Mouse (Mus musculus) heart, postnatal 0 days (tissue): ENCODE measurements around the gene Cd101. TPM values are rescaled to one million over a fixed set of nuclear protein-coding genes. Genes with fewer than 3 reads are reported as not detected.

Source experiments
- ATAC-seq: fragments of 200-750 bp; cut with Nextera tagmentation; 2 replicates; pipeline ENCODE4 v1.8.0; 2017; ENCODE audit warnings: low read depth, moderate number of reproducible peaks, moderate library complexity; ENCODE audit not compliant: insufficient read depth
- DNase-seq: peaks from one replicate; pipeline ENCODE4 v3.0.0-alpha.2; 2016; ENCODE audit warnings: low spot score
- H3K27ac ChIP-seq: fragments of 300-500 bp; sonication (generic); 2 replicates; pipeline ENCODE4 v1.5.1; 2014; ENCODE audit warnings: low read depth, mild to moderate bottlenecking
- H3K27me3 ChIP-seq: fragments of 300-500 bp; sonication (generic); 2 replicates; pipeline ENCODE4 v1.6.1; 2014; ENCODE audit warnings: low read length, mixed read lengths; ENCODE audit not compliant: control insufficient read depth, insufficient read depth
- H3K36me3 ChIP-seq: fragments of 300-500 bp; sonication (generic); replicated peaks from 2 replicates; pipeline ENCODE4 v1.6.1; 2014; ENCODE audit warnings: low read length, mixed read lengths; ENCODE audit not compliant: control insufficient read depth, insufficient read depth
- H3K4me1 ChIP-seq: fragments of 300-500 bp; sonication (generic); 2 replicates; pipeline ENCODE4 v1.6.1; 2014; ENCODE audit warnings: antibody characterized with exemption; ENCODE audit not compliant: control insufficient read depth, insufficient read depth
- H3K4me2 ChIP-seq: fragments of 300-500 bp; sonication (generic); 2 replicates; pipeline ENCODE4 v1.6.1; 2014; ENCODE audit warnings: low read depth, mild to moderate bottlenecking, low read length, moderate library complexity
- H3K4me3 ChIP-seq: fragments of 300-500 bp; sonication (generic); 2 replicates; pipeline ENCODE4 v1.5.1; 2014; ENCODE audit warnings: low read depth, low read length
- H3K9ac ChIP-seq: fragments of 300-500 bp; sonication (generic); replicated peaks from 2 replicates; pipeline ENCODE4 v1.6.1; 2014; ENCODE audit warnings: low read depth, low read length, mixed read lengths
- H3K9me3 ChIP-seq: fragments of 300-500 bp; sonication (generic); replicated peaks from 2 replicates; pipeline ENCODE4 v1.6.1; 2016; ENCODE audit warnings: low read length; ENCODE audit not compliant: control insufficient read depth
- CTCF ChIP-seq: IDR thresholded peaks from 2 replicates; pipeline ENCODE4 v1.5.1; 2016; ENCODE audit warnings: antibody characterized with exemption, control low read depth, low read depth
- EP300 ChIP-seq: IDR thresholded peaks from 2 replicates; pipeline ENCODE4 v1.6.1; 2016; ENCODE audit warnings: antibody characterized with exemption, low read depth
- WGBS: fragments of 180-500 bp; shearing (Covaris S2); extraction: QIAGEN DNeasy Blood & Tissue Kit; methylation state at CpG from one replicate; pipeline ENCODE4 v1.1.7; 2014; 5-methylcytosine and 5-hydroxymethylcytosine counted together
- polyA plus RNA-seq: library from polyadenylated mRNA; unstranded; fragments of >200 nt; fragmentation: Nextera tagmentation; extraction: Ambion mirVana; gene quantifications from 2 replicates; pipeline ENCODE4 v1.2.1, GENCODE M21; 2015
- total RNA-seq: library from RNA; depleted of rRNA; stranded (reverse); fragments of >200 nt; gene quantifications from 2 replicates; pipeline ENCODE4 v1.2.3, GENCODE M21; 2014; ENCODE audit warnings: low replicate concordance

Gene Cd101
- total and polyA plus RNA-seq, 2 experiments from 2014 or later = 0.26 to 1.8 TPM

DNA sequence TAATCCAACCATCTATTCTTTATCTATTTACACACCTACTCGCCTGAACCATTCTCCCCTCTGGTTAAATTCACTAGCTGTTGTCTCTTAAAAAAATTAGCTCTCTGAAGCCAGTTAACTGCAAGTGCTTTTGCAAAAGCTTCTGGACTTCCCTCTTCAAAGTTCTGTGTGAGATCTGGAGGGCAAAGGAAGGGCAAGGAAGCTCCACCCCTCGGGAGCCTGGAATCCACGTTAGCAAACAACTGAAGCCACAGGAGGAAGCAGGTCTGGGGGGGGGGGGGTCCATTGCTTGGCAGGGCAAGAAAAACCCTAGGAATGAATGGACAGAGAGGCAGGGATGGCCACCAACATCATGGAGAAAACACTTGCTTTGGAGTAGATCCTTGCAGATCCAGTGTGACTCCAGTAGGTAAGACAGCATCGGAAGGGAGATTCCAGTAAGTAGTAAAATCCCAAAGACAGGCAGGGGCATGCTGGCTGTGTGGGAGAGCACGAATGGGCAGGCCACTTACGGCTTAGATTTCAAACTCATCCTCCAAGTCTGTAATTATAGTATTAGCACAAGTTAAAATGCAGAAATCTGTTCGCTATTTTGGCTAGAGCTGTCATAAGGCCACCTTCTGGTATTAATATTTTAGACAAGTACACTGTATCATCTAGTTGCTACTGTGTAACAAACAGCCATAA, 2.2 kb upstream of the Cd101 start:
- Histone ChIP-seq H3K9me3 (no peaks in the 10 kb centered on the region), H3K4me3 (no peak overlapping the region), H3K4me1 (peaks cover 27% of the 10 kb centered on the region), H3K9ac (no peak overlapping the region), H3K27ac (0 out of 2 replicates have a peak overlapping the region, but pooled peaks have one; percentile 11), H3K27me3 (no peaks in the 10 kb centered on the region), H3K36me3 (no peaks in the 10 kb centered on the region), H3K4me2 (no peak overlapping the region)
- TF ChIP-seq EP300 (no peak), CTCF (no peak)
- DNase-seq (no peak), ATAC-seq (no peak)
- WGBS = 56% methylated on average over 7 of the region's 7 CpGs

DNA sequence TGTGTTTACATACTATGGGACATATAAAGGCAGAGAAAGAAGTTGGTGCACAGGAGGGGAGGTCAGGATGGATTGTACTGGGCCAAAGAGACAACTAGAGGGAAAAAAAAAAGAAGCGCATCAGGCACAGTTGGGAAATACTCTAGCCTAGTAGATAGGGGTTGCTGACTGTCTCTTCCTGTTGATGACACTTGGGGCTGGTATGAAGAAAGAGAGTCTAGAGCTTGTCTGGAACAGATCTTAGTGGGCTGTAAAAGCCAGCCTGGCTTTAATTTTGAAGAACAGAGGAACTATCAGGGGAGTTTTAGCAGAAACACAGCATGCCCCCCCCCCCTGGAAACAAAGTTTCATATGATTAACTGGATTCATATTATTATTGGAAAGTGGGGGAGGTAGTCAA, 1.3 kb upstream of the Cd101 start:
- no peak for TF ChIP-seq EP300
- TF ChIP-seq CTCF = no peak
- 86% methylated on average over 1 of the region's 1 CpGs for WGBS
- Histone ChIP-seq H3K4me2 (no peak overlapping the region), H3K9ac (no peak overlapping the region), H3K27ac (no peak overlapping the region), H3K9me3 (no peaks in the 10 kb centered on the region), H3K4me1 (peaks cover 25% of the 10 kb centered on the region; the same call in 1 of the 2 replicates), H3K36me3 (no peaks in the 10 kb centered on the region), H3K4me3 (no peak overlapping the region), H3K27me3 (no peaks in the 10 kb centered on the region)
- DNase-seq (no peak), ATAC-seq (no peak)

DNA sequence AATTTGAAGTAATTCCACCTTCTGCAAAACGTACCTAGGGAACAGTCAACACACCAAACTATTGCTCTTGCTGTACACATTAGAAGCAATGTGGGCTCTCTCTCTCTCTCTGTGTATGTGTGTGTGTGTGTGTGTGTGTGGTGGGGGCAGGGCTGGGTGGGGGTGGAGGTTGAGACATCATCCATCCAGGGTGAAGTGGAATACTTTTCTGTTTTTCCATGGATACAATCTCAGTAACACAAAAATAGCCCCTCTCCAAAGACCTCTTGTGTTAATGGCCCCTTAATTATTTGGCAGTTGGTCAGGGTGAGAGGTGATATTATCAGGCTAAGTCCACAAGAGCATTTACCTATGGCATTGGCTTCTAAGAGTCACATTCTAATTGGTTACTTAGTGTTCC, 2.6 kb downstream of the Cd101 start:
- DNase-seq (peak; percentile 70), ATAC-seq (peak; percentile 87)
- Histone ChIP-seq H3K27me3 (no peaks in the 10 kb centered on the region), H3K9me3 (no peaks in the 10 kb centered on the region), H3K9ac (no peak overlapping the region), H3K27ac (peak overlapping the region; percentile 72), H3K4me1 (peaks cover 26% of the 10 kb centered on the region; the same call in 1 of the 2 replicates), H3K36me3 (no peaks in the 10 kb centered on the region), H3K4me2 (peak overlapping the region; percentile 6; the same call in 1 of the 2 replicates), H3K4me3 (no peak overlapping the region)
- WGBS = 48% methylated on average over 1 of the region's 1 CpGs
- peak; percentile 85 for TF ChIP-seq EP300
- no peak for TF ChIP-seq CTCF

DNA sequence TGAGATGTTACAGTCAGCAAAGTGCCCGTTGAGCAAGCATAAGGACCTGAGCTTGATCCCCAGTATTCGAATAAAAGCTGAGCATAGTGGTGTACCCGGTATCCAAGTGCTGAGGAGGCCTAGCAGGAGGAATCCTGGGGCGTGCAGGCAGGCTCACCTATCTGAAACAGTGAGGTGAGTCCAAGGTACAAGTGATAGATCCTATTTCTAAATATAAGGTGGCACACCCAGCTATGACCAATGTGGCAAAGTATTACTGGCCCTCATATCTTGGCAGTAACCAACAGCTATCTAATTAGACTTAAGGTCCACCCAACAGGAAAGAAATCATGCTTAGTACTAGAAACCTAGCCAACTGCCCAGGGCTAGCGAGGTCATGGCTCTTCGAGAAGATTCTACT, 6.4 kb downstream of the Cd101 start:
- Histone ChIP-seq H3K4me2 (no peak overlapping the region), H3K9me3 (no peaks in the 10 kb centered on the region), H3K27ac (no peak overlapping the region), H3K27me3 (no peaks in the 10 kb centered on the region), H3K4me3 (no peak overlapping the region), H3K4me1 (0 out of 2 replicates have a peak, but pooled peaks cover 13% of the 10 kb centered on the region), H3K36me3 (no peaks in the 10 kb centered on the region), H3K9ac (no peak overlapping the region)
- TF ChIP-seq CTCF = no peak
- TF ChIP-seq EP300 = no peak
- ATAC-seq (no peak), DNase-seq (no peak)
- WGBS = 89% methylated on average over 6 of the region's 6 CpGs

DNA sequence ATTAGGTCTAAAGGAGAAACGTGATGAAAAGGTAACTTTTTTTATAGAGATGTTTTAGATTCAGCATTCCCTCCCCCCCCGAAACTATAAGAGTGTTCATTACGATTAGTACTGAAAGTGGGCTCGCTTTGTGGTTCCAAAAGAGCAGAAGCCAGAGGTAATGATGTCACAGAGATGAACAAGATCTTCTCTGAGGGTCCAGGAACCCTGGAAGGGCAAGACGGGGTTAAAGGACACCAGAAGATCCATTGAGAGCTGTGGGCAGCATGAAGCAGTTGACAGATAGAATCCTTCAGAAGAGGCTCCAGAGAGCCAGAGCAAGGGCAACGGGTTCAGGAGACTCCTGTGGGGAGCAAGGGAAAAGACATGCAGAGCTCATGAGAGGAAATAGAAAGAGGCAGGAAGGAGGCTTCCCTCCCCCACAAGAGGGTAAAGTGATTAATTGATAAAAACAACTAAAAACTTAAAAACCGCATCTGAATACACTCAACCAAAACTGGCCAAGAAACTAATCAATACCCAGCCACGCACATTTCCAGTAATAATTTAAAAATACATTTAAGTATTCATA, 7.8 kb downstream of the Cd101 start:
- ATAC-seq = no peak
- Histone ChIP-seq H3K4me2 (no peak overlapping the region), H3K27ac (no peak overlapping the region), H3K9me3 (no peaks in the 10 kb centered on the region), H3K4me3 (no peak overlapping the region), H3K4me1 (0 out of 2 replicates have a peak, but pooled peaks cover 6% of the 10 kb centered on the region), H3K9ac (no peak overlapping the region), H3K27me3 (no peaks in the 10 kb centered on the region), H3K36me3 (no peaks in the 10 kb centered on the region)
- WGBS = 70% methylated on average over 8 of the region's 8 CpGs
- TF ChIP-seq EP300 (no peak), CTCF (no peak)
- DNase-seq = no peak

DNA sequence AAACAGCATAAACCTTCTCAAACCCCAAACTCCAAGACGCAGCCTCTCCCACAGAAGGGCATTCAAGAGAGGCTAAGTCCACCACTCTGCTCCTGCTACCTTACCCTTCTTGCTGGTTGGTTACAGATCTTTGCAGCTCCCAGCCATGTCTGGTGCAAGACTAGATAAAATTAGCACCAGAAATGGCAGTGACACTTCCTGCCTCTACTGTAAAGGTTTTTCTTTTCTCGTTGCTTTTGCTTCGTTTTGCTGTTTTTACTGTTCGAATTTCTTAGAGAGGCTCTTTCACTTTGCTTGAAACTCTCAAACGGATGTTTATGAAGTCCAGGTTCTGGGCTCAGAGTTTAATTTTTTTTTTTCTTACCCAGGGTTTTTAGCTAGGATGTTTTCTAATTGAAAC, 8.3 kb downstream of the Cd101 start:
- Histone ChIP-seq H3K36me3 (no peaks in the 10 kb centered on the region), H3K27ac (no peak overlapping the region), H3K27me3 (no peaks in the 10 kb centered on the region), H3K4me3 (no peak overlapping the region), H3K4me1 (0 out of 2 replicates have a peak, but pooled peaks cover 6% of the 10 kb centered on the region), H3K9ac (no peak overlapping the region), H3K4me2 (no peak overlapping the region), H3K9me3 (no peaks in the 10 kb centered on the region)
- DNase-seq = no peak
- no peak for ATAC-seq
- no peak for TF ChIP-seq EP300
- no peak for TF ChIP-seq CTCF
- 70% methylated on average over 5 of the region's 5 CpGs for WGBS
